Mouse (Mus musculus): ENCODE results near the gene Inpp4a. TPM values are rescaled to one million over a fixed set of nuclear protein-coding genes. Genes with fewer than 3 reads are reported as not detected.

Inpp4a gene
- polyA plus RNA-seq, 1 experiment from 2014 or later: 33.8 TPM

DNA sequence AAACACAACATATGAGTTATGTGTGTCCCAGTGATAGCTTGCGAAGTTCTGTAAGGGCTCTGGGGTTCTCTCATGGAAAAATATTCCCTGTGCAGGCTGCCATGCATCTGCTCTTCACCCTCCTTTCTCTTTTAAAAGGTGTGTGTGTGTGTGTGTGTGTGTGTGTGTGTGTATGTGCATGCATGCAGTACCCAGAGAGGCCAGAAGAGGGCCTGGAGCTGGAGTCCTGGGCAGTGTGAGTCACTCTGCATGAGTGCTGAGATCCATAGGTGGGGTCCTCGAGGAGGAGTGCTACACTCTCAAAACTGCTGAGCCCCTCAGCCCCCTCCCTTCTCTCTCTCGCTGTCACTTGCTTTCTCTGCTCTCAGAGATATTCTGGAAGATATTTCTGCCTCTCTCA, 29.5 kb downstream of the Inpp4a start:
- H3K4me3 ChIP-seq: no peak overlapping the region
- H3K4me2 ChIP-seq (replicated peaks): no peak overlapping the region
- peaks cover 5% of the 10 kb centered on the region; the same call in 1 of the 2 replicates for H3K9me3 ChIP-seq
- no peak for ATAC-seq (ENCODE audit: low FRiP score, low read depth)
- H3K36me3 ChIP-seq: no peaks in the 10 kb centered on the region
- no peak overlapping the region for H3K27ac ChIP-seq
- H3K27me3 ChIP-seq (replicated peaks): no peaks in the 10 kb centered on the region
- 91% methylated on average over 3 of the region's 3 CpGs for WGBS
- no peak overlapping the region for H3K9ac ChIP-seq
- no peaks in the 10 kb centered on the region for H3K4me1 ChIP-seq

DNA sequence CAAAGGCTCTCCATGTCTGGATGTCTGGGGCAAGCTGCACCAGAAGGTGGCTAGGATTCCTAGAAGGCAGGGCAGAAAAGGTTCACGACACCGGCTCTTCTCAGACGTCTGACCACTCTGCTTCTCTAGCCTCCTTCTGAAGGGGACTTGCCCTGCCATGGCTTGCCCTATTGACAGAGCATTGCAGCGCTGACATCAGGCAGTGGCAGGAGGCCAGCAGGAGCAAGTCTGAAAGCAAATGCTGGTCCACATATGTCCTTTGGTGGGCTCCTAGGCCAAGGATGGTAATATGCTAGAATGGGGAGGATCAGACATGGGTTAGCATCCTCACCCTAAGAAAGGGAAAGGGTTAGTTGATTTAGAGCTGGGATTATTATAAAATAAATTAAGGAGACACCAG, 30.2 kb downstream of the Inpp4a start:
- Histone ChIP-seq H3K27me3 (replicated peaks) (no peaks in the 10 kb centered on the region), H3K9ac (no peak overlapping the region), H3K4me3 (no peak overlapping the region), H3K9me3 (peaks cover 5% of the 10 kb centered on the region; the same call in 1 of the 2 replicates), H3K4me1 (no peaks in the 10 kb centered on the region), H3K36me3 (no peaks in the 10 kb centered on the region), H3K27ac (no peak overlapping the region), H3K4me2 (replicated peaks) (no peak overlapping the region)
- 94% methylated on average over 4 of the region's 4 CpGs for WGBS
- no peak for ATAC-seq (ENCODE audit: low FRiP score, low read depth)

- Histone ChIP-seq H3K27ac (no peak overlapping the region), H3K4me3 (no peak overlapping the region), H3K9ac (no peak overlapping the region), H3K9me3 (peaks cover 5% of the 10 kb centered on the region; the same call in 1 of the 2 replicates), H3K4me1 (no peaks in the 10 kb centered on the region), H3K27me3 (replicated peaks) (no peaks in the 10 kb centered on the region), H3K4me2 (replicated peaks) (no peak overlapping the region), H3K36me3 (no peaks in the 10 kb centered on the region)
- no peak for ATAC-seq (ENCODE audit: low FRiP score, low read depth)
- 77% methylated on average over 3 of the region's 3 CpGs for WGBS
These were observed 33.1 kb downstream of the Inpp4a start for GRCm38 (mm10) chr1:37332756-37333155.

DNA sequence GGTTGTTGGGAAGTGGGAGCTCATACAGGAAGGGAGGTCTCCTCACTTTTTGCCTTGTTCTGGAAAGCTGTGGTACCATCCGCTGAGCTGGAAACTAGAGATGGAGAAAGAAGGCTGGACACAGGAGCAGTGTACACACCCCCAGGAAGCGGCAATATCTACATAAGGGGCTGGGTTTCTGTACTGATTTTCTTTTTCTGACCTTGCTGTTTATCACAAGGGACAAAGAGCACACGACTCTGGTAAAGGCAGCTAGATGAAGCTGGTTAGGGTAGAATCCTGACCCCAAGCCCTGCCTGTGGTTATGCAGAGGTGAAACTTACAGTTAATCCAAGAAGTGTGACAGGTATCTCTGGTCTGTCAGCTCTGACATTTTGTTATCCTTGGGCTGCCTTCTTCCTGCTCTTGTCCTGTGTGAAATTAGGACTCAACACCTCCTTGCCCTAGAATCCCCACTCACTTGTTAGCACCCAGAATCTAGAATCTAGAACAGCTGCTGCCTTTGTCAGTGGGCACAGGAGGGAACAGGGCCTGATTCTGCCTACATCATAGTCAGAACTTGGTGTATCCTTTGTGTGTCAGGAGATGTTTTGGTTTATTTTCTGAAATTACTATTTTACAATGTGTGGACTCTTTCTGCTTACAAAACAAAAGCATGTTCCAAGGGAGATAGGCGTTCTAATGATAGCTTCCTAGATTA, 34.2 kb downstream of the Inpp4a start:
- Histone ChIP-seq H3K36me3 (no peaks in the 10 kb centered on the region), H3K9ac (no peak overlapping the region), H3K4me3 (no peak overlapping the region), H3K9me3 (peaks cover 3% of the 10 kb centered on the region; the same call in 1 of the 2 replicates), H3K4me1 (no peaks in the 10 kb centered on the region), H3K4me2 (replicated peaks) (no peak overlapping the region), H3K27ac (no peak overlapping the region), H3K27me3 (replicated peaks) (no peaks in the 10 kb centered on the region)
- no peak for ATAC-seq (ENCODE audit: low FRiP score, low read depth)
- WGBS: 87% methylated on average over 4 of the region's 4 CpGs

DNA sequence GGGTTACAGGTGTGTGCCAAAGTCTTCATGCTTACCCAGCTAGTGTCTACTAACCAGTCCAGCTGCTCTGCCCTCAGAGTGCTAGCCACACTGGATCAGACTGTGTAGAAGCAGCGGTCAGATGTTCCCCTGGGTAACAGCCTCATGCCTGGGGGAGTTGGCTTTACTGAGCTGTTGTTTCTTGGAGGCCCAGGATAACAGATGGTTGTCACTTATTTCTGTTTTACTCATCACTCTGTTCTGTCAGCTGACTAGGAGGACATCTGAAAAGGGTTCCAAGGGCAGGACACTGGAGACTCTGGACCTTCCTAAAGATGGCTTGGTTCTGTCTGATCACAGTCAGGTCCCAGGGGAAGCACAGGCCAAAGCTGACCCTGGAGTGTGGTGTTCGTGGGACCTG, 36.4 kb downstream of the Inpp4a start:
- 78% methylated on average over 2 of the region's 2 CpGs for WGBS

DNA sequence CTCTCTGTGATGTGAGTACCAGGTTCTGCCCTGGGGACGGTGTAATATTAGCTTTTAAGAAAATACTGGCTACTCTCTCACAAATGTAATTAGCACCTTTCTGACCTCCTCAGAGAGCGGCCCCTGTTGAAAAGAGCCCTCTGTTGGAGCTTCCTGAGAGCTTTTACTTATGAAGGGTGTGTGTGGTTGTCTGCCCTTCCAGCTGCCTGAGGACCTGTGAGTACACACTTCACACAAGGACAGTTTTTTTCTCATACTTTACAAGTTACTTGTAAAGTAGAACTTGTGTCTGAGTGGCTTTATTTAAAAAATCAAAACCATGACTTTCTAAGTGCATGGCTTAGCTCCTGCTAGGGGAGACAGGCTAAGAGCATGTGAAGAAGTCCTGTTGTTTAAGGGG, 37.1 kb downstream of the Inpp4a start:
- H3K9ac ChIP-seq: no peak overlapping the region
- no peaks in the 10 kb centered on the region for H3K36me3 ChIP-seq
- no peak overlapping the region for H3K4me2 ChIP-seq (replicated peaks)
- no peak for ATAC-seq (ENCODE audit: low FRiP score, low read depth)
- no peaks in the 10 kb centered on the region for H3K9me3 ChIP-seq
- H3K27ac ChIP-seq: no peak overlapping the region
- H3K27me3 ChIP-seq (replicated peaks): no peaks in the 10 kb centered on the region
- H3K4me3 ChIP-seq: no peak overlapping the region
- no peaks in the 10 kb centered on the region for H3K4me1 ChIP-seq
- 53% methylated on average over 2 of the region's 2 CpGs for WGBS

More for the DNA sequence above, 36.4 kb downstream of the Inpp4a start:
- no peak overlapping the region for H3K4me2 ChIP-seq (replicated peaks)
- H3K36me3 ChIP-seq: no peaks in the 10 kb centered on the region
- no peak overlapping the region for H3K27ac ChIP-seq
- H3K4me1 ChIP-seq: no peaks in the 10 kb centered on the region
- no peak overlapping the region for H3K4me3 ChIP-seq
- no peak overlapping the region for H3K9ac ChIP-seq
- ATAC-seq (ENCODE audit: low FRiP score, low read depth): no peak
- H3K27me3 ChIP-seq (replicated peaks): no peaks in the 10 kb centered on the region
- no peaks in the 10 kb centered on the region for H3K9me3 ChIP-seq

- no peak overlapping the region for H3K9ac ChIP-seq
- ATAC-seq (ENCODE audit: low FRiP score, low read depth): no peak
- H3K4me2 ChIP-seq (replicated peaks): no peak overlapping the region
- H3K4me1 ChIP-seq: no peaks in the 10 kb centered on the region
- no peaks in the 10 kb centered on the region for H3K36me3 ChIP-seq
- no peak overlapping the region for H3K27ac ChIP-seq
- no peak overlapping the region for H3K4me3 ChIP-seq
- no peaks in the 10 kb centered on the region for H3K27me3 ChIP-seq (replicated peaks)
- H3K9me3 ChIP-seq: no peaks in the 10 kb centered on the region
- WGBS: 76% methylated on average over 9 of the region's 9 CpGs
These were observed 37.6 kb downstream of the Inpp4a start for GRCm38 (mm10) chr1:37337273-37337672.

- Histone ChIP-seq H3K36me3 (no peaks in the 10 kb centered on the region), H3K9me3 (no peaks in the 10 kb centered on the region), H3K27ac (no peak overlapping the region), H3K4me2 (replicated peaks) (no peak overlapping the region), H3K27me3 (replicated peaks) (no peaks in the 10 kb centered on the region), H3K4me3 (no peak overlapping the region), H3K4me1 (no peaks in the 10 kb centered on the region), H3K9ac (no peak overlapping the region)
- ATAC-seq (ENCODE audit: low FRiP score, low read depth): no peak
- 88% methylated on average over 8 of the region's 8 CpGs for WGBS
These were observed 39.5 kb downstream of the Inpp4a start for GRCm38 (mm10) chr1:37339144-37339543.

GRCm38 (mm10) chr1:37341347-37341746, 41.7 kb downstream of the Inpp4a start:
- Histone ChIP-seq H3K9me3 (no peaks in the 10 kb centered on the region), H3K36me3 (no peaks in the 10 kb centered on the region), H3K9ac (no peak overlapping the region), H3K27ac (no peak overlapping the region), H3K4me3 (no peak overlapping the region), H3K4me2 (replicated peaks) (no peak overlapping the region), H3K27me3 (replicated peaks) (no peaks in the 10 kb centered on the region), H3K4me1 (no peaks in the 10 kb centered on the region)
- no peak for ATAC-seq (ENCODE audit: low FRiP score, low read depth)
- 82% methylated on average over 5 of the region's 5 CpGs for WGBS

- Histone ChIP-seq H3K4me3 (no peak overlapping the region), H3K4me1 (no peaks in the 10 kb centered on the region), H3K4me2 (replicated peaks) (no peak overlapping the region), H3K9me3 (no peaks in the 10 kb centered on the region), H3K27me3 (replicated peaks) (no peaks in the 10 kb centered on the region), H3K9ac (no peak overlapping the region), H3K36me3 (no peaks in the 10 kb centered on the region), H3K27ac (no peak overlapping the region)
- WGBS: 79% methylated on average over 4 of the region's 4 CpGs
- ATAC-seq (ENCODE audit: low FRiP score, low read depth): no peak
These were observed 42.2 kb downstream of the Inpp4a start for GRCm38 (mm10) chr1:37341914-37342313.

DNA sequence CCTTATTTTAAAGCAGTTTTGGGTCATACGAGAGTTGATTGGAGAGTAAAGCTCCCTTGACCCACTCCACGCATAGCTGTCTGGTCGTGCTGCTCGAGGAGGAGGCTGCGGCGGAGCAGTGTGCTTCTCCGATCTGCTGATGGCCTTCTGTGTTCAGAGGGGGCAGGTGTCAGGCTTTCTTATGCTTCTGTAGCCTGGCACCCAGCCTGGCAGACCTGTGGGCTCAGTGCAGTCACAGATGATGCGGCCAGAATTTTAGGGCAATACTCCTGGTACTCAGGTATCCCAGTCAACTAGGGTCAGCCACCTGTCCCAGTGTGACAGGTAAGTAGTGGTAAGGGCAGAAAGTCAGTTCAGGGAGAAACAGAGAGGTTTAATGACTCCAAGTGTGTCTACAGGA, 42.9 kb downstream of the Inpp4a start:
- Histone ChIP-seq H3K4me3 (no peak overlapping the region), H3K27me3 (replicated peaks) (no peaks in the 10 kb centered on the region), H3K9ac (no peak overlapping the region), H3K36me3 (no peaks in the 10 kb centered on the region), H3K4me1 (no peaks in the 10 kb centered on the region), H3K27ac (no peak overlapping the region), H3K9me3 (no peaks in the 10 kb centered on the region), H3K4me2 (replicated peaks) (no peak overlapping the region)
- 94% methylated on average over 8 of the region's 8 CpGs for WGBS
- no peak for ATAC-seq (ENCODE audit: low FRiP score, low read depth)

DNA sequence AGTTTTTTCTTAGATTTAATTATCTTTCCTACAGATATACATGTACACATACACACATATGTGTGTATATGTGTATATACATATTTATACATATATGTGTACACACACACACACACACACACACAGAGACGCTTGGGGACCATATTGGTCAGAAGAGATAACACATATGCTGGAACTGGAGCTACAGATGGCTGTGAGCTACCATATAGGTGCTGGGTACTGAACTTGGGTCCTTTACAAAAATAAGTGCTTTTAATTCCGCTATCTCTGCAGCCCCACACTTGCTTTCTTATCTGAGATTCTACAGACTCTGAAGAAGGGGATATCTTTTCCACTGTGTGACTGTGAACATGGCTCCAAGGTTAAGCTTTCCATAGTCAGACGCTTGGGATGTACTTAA, 43.6 kb downstream of the Inpp4a start:
- no peak overlapping the region for H3K9ac ChIP-seq
- no peak for ATAC-seq (ENCODE audit: low FRiP score, low read depth)
- H3K4me3 ChIP-seq: no peak overlapping the region
- no peaks in the 10 kb centered on the region for H3K27me3 ChIP-seq (replicated peaks)
- no peaks in the 10 kb centered on the region for H3K36me3 ChIP-seq
- no peaks in the 10 kb centered on the region for H3K4me1 ChIP-seq
- H3K27ac ChIP-seq: no peak overlapping the region
- H3K4me2 ChIP-seq (replicated peaks): no peak overlapping the region
- 91% methylated on average over 3 of the region's 3 CpGs for WGBS
- H3K9me3 ChIP-seq: no peaks in the 10 kb centered on the region

DNA sequence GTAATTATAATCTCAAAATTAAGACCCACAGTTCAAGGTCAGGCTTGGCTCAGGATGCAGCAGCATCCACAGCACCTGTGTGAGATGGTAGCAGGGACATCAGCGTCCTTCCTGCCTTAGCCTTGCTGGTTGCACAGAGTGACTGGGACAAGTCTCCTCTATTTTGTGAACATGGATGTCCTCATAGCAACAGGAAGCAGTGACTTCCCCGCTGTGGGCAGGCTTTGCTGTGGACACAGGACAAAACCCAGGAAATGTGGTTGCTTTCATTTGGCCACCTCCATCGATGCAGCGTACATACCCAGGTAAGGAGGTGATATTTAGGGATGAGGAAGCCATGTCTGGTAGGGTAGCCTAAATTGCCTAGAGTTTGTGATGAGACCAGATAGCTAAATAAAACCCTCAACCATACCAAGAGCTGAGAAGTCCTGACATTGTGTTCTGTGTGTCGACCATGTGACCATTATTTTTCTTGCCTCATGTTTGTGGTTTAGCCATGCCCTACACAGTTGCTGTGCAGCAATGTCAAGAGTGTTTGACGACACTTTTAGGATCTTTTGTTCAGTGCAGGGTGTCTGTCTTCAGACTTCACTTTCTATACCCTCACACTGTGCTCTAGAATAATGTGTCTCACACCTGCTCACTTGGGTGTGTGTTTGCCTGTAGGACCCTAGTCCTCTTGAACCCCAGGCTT, 44.7 kb downstream of the Inpp4a start:
- no peak overlapping the region for H3K9ac ChIP-seq
- no peak overlapping the region for H3K4me3 ChIP-seq
- 90% methylated on average over 6 of the region's 6 CpGs for WGBS

More for the DNA sequence above, 44.7 kb downstream of the Inpp4a start:
- Histone ChIP-seq H3K9me3 (no peaks in the 10 kb centered on the region), H3K4me2 (replicated peaks) (no peak overlapping the region), H3K27me3 (replicated peaks) (no peaks in the 10 kb centered on the region), H3K36me3 (no peaks in the 10 kb centered on the region), H3K27ac (no peak overlapping the region), H3K4me1 (no peaks in the 10 kb centered on the region)
- ATAC-seq (ENCODE audit: low FRiP score, low read depth): no peak
